Mouse (Mus musculus): ENCODE measurements around the gene Pmf1. TPM values are rescaled to one million over a fixed set of nuclear protein-coding genes. Genes with fewer than 3 reads are reported as not detected.

Gene Pmf1
- polyA plus RNA-seq, 1 experiment from 2014 or later, result 30.6 TPM

DNA sequence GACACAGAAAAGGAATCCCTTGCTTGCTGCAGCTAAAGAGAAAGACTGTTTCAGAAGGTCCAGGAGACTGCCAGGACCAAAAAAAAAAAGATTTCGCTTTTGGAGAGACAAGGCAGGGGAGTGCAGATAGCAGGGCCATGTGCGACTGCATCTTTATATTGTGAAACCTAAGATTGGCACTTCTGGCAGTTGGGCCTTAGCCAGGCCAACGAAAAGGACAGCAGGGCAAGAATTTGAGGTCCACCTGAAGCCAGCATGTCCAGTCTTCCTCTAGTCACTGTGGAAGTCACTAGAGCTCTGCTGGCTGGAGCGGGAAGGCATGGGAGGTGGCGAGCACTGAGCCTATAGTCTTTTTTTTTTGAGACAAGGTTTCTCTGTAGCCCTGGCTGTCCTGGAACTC, 1.2 kb downstream of the Pmf1 start:
- peak overlapping the region; percentile 71; the same call in 1 of the 2 replicates for H3K4me2 ChIP-seq (replicated peaks; ENCODE audit: low read depth, low read length)
- WGBS, result 38% methylated on average over 5 of the region's 5 CpGs
- peak overlapping the region; percentile 63; the same call in 1 of the 2 replicates for H3K4me3 ChIP-seq (ENCODE audit: low read depth, low read length)
- H3K9me3 ChIP-seq (ENCODE audit: low read length), result no peaks in the 10 kb centered on the region
- peaks cover 3% of the 10 kb centered on the region; the same call in 1 of the 2 replicates for H3K4me1 ChIP-seq (ENCODE audit: insufficient read depth, low read depth, low read length)
- ATAC-seq (no peak), DNase-seq (ENCODE audit: low spot score) (no peak)
- H3K27me3 ChIP-seq (replicated peaks; ENCODE audit: insufficient read depth, low read length), result no peaks in the 10 kb centered on the region
- TF ChIP-seq EP300 (IDR thresholded peaks at IDR 0.05) (no peak), CTCF (IDR thresholded peaks at IDR 0.05) (no peak)
- no peak overlapping the region for H3K9ac ChIP-seq (replicated peaks; ENCODE audit: low read depth)
- H3K27ac ChIP-seq (ENCODE audit: low read length), result no peak overlapping the region
- no peaks in the 10 kb centered on the region for H3K36me3 ChIP-seq (ENCODE audit: insufficient read depth, low read length)

DNA sequence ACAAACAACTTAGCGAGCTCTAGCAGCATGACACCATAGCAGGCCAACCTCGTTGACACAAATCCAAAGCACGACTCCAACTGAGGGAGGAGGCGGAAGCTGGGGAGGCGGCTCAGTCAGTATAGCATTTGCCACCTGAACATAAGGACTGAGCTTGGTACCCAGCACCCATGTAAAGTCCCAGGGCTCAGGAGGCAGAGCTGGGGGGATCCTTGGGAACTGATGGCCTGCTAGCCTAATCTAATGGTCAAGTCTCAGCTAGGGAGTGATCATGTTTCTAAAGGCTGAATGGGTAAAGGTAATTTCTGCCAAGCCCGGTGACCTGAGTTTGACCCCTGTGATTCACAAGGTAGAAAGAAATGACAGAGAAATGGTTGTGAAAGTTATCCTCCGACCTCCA, 2.6 kb downstream of the Pmf1 start:
- TF ChIP-seq EP300 (IDR thresholded peaks at IDR 0.05), result no peak
- TF ChIP-seq CTCF (IDR thresholded peaks at IDR 0.05), result no peak
- no peak for ATAC-seq
- DNase-seq (ENCODE audit: low spot score), result no peak
- no peaks in the 10 kb centered on the region for H3K36me3 ChIP-seq (ENCODE audit: insufficient read depth, low read length)
- no peak overlapping the region for H3K4me3 ChIP-seq (ENCODE audit: low read depth, low read length)
- peaks cover 3% of the 10 kb centered on the region; the same call in 1 of the 2 replicates for H3K4me1 ChIP-seq (ENCODE audit: insufficient read depth, low read depth, low read length)
- no peaks in the 10 kb centered on the region for H3K27me3 ChIP-seq (replicated peaks; ENCODE audit: insufficient read depth, low read length)
- no peak overlapping the region for H3K9ac ChIP-seq (replicated peaks; ENCODE audit: low read depth)
- H3K4me2 ChIP-seq (replicated peaks; ENCODE audit: low read depth, low read length), result no peak overlapping the region
- H3K9me3 ChIP-seq (ENCODE audit: low read length), result no peaks in the 10 kb centered on the region
- WGBS, result 48% methylated on average over 7 of the region's 7 CpGs
- no peak overlapping the region for H3K27ac ChIP-seq (ENCODE audit: low read length)

- peak; percentile 13; the same call in 1 of the 2 replicates for ATAC-seq
- DNase-seq (ENCODE audit: low spot score), result peak; percentile 94
Measured at GRCm38 (mm10) chr3:88407090-88407489, 3.0 kb downstream of the Pmf1 start.

GRCm38 (mm10) chr3:88403522-88404230, 6.5 kb downstream of the Pmf1 start:
- H3K27me3 ChIP-seq (replicated peaks; ENCODE audit: insufficient read depth, low read length), result no peaks in the 10 kb centered on the region
- 88% methylated on average over 10 of the region's 10 CpGs for WGBS
- TF ChIP-seq CTCF (IDR thresholded peaks at IDR 0.05), result no peak
- TF ChIP-seq EP300 (IDR thresholded peaks at IDR 0.05), result no peak
- ATAC-seq, result no peak
- no peak overlapping the region for H3K27ac ChIP-seq (ENCODE audit: low read length)
- H3K4me3 ChIP-seq (ENCODE audit: low read depth, low read length), result no peak overlapping the region
- H3K9me3 ChIP-seq (ENCODE audit: low read length), result no peaks in the 10 kb centered on the region
- H3K9ac ChIP-seq (replicated peaks; ENCODE audit: low read depth), result no peak overlapping the region
- no peaks in the 10 kb centered on the region for H3K36me3 ChIP-seq (ENCODE audit: insufficient read depth, low read length)
- no peaks in the 10 kb centered on the region for H3K4me1 ChIP-seq (ENCODE audit: insufficient read depth, low read depth, low read length)
- no peak for DNase-seq (ENCODE audit: low spot score)
- no peak overlapping the region for H3K4me2 ChIP-seq (replicated peaks; ENCODE audit: low read depth, low read length)

More at GRCm38 (mm10) chr3:88407090-88407489, 3.0 kb downstream of the Pmf1 start:
- 2% methylated on average over 2 of the region's 2 CpGs for WGBS
- Histone ChIP-seq H3K4me2 (replicated peaks; ENCODE audit: low read depth, low read length) (no peak overlapping the region), H3K9ac (replicated peaks; ENCODE audit: low read depth) (no peak overlapping the region), H3K27ac (ENCODE audit: low read length) (no peak overlapping the region), H3K27me3 (replicated peaks; ENCODE audit: insufficient read depth, low read length) (no peaks in the 10 kb centered on the region), H3K4me1 (ENCODE audit: insufficient read depth, low read depth, low read length) (peaks cover 3% of the 10 kb centered on the region; the same call in 1 of the 2 replicates), H3K4me3 (ENCODE audit: low read depth, low read length) (no peak overlapping the region), H3K36me3 (ENCODE audit: insufficient read depth, low read length) (no peaks in the 10 kb centered on the region), H3K9me3 (ENCODE audit: low read length) (no peaks in the 10 kb centered on the region)
- peak; percentile 97 for TF ChIP-seq CTCF (IDR thresholded peaks at IDR 0.05)
- no peak for TF ChIP-seq EP300 (IDR thresholded peaks at IDR 0.05)

- no peak for TF ChIP-seq EP300 (IDR thresholded peaks at IDR 0.05)
- TF ChIP-seq CTCF (IDR thresholded peaks at IDR 0.05), result no peak
- ATAC-seq (no peak), DNase-seq (ENCODE audit: low spot score) (no peak)
- Histone ChIP-seq H3K4me3 (ENCODE audit: low read depth, low read length) (no peak overlapping the region), H3K36me3 (ENCODE audit: insufficient read depth, low read length) (no peaks in the 10 kb centered on the region), H3K9me3 (ENCODE audit: low read length) (no peaks in the 10 kb centered on the region), H3K4me1 (ENCODE audit: insufficient read depth, low read depth, low read length) (no peaks in the 10 kb centered on the region), H3K4me2 (replicated peaks; ENCODE audit: low read depth, low read length) (no peak overlapping the region), H3K27me3 (replicated peaks; ENCODE audit: insufficient read depth, low read length) (no peaks in the 10 kb centered on the region), H3K9ac (replicated peaks; ENCODE audit: low read depth) (no peak overlapping the region), H3K27ac (ENCODE audit: low read length) (no peak overlapping the region)
- WGBS, result 81% methylated on average over 2 of the region's 2 CpGs
Measured at GRCm38 (mm10) chr3:88398666-88399065, 11.5 kb downstream of the Pmf1 start.

GRCm38 (mm10) chr3:88395742-88396141, 14.4 kb downstream of the Pmf1 start:
- Histone ChIP-seq H3K4me3 (ENCODE audit: low read depth, low read length) (no peak overlapping the region), H3K9me3 (ENCODE audit: low read length) (no peaks in the 10 kb centered on the region), H3K36me3 (ENCODE audit: insufficient read depth, low read length) (no peaks in the 10 kb centered on the region), H3K27ac (ENCODE audit: low read length) (no peak overlapping the region), H3K27me3 (replicated peaks; ENCODE audit: insufficient read depth, low read length) (no peaks in the 10 kb centered on the region), H3K9ac (replicated peaks; ENCODE audit: low read depth) (no peak overlapping the region), H3K4me1 (ENCODE audit: insufficient read depth, low read depth, low read length) (no peaks in the 10 kb centered on the region), H3K4me2 (replicated peaks; ENCODE audit: low read depth, low read length) (no peak overlapping the region)
- WGBS, result 75% methylated on average over 8 of the region's 8 CpGs
- TF ChIP-seq CTCF (IDR thresholded peaks at IDR 0.05) (no peak), EP300 (IDR thresholded peaks at IDR 0.05) (no peak)
- DNase-seq (ENCODE audit: low spot score), result no peak
- ATAC-seq, result no peak
